Mouse (Mus musculus) E14TG2a.4 (cell line): Measurements from ENCODE around the gene Ncoa5.
A peak's percentile ranks its signal among the peaks of the same experiment; 100 is the strongest.

Experiments used
- H3K27me3 ChIP-seq: 2 replicates; pipeline ENCODE4 v1.6.1; 2014; ENCODE audit warnings: low read length, control low read depth; ENCODE audit not compliant: insufficient read depth
- H3K36me3 ChIP-seq: 2 replicates; pipeline ENCODE4 v1.6.1; 2014; ENCODE audit warnings: low read length, control low read depth; ENCODE audit not compliant: insufficient read depth
- H3K4me1 ChIP-seq: replicated peaks from 2 replicates; pipeline ENCODE4 v1.6.1; 2014; ENCODE audit warnings: low read depth, low read length, control low read depth
- H3K4me3 ChIP-seq: replicated peaks from 2 replicates; pipeline ENCODE4 v1.5.1; 2014; ENCODE audit warnings: mild to moderate bottlenecking, low read length
- H3K9me3 ChIP-seq: 2 replicates; pipeline ENCODE4 v1.6.1; 2014; ENCODE audit warnings: low read length, control low read depth
- CTCF ChIP-seq: conservative IDR thresholded peaks from 2 replicates; pipeline ENCODE4 v1.5.1; 2014; ENCODE audit warnings: low read length
- NANOG ChIP-seq: IDR thresholded peaks from 2 replicates; pipeline ENCODE4 v1.6.1; 2014; ENCODE audit warnings: borderline replicate concordance, low read length, mixed read lengths
- POU5F1 ChIP-seq: IDR thresholded peaks from 2 replicates; pipeline ENCODE4 v1.6.1; 2014; ENCODE audit warnings: low read length, borderline replicate concordance

Ncoa5 gene

DNA sequence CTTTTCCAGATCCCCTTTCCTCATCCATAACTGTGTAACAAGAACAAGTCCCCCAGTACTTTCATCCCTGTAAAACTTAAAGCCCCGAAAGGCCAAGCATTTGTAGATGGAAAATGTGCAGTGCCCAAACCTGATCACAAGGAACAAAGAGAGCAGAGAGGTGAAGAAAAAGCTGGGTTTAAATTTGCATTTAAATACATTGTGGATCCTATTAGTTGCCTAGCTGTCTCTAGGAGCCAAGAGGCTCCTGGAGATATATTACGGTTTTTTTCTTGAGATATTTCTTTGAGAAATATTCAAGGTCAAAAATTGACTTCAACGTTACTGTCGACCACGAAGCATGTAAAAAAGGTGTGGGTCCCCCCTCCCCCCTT lies 378 bp upstream of the Ncoa5 start:
- peaks cover 41% of the 10 kb centered on the region for H3K4me1 ChIP-seq
- no peaks in the 10 kb centered on the region for H3K9me3 ChIP-seq
- no peaks in the 10 kb centered on the region for H3K36me3 ChIP-seq
- H3K4me3 ChIP-seq, result peak overlapping the region; percentile 94
- TF ChIP-seq POU5F1 (no peak), CTCF (no peak), NANOG (no peak)
- H3K27me3 ChIP-seq, result peaks cover 14% of the 10 kb centered on the region; the same call in 1 of the 2 replicates

- H3K4me3 ChIP-seq, result peak overlapping the region; percentile 94
- H3K36me3 ChIP-seq, result no peaks in the 10 kb centered on the region
- no peaks in the 10 kb centered on the region for H3K9me3 ChIP-seq
- no peak for TF ChIP-seq CTCF
- H3K27me3 ChIP-seq, result peaks cover 10% of the 10 kb centered on the region; the same call in 1 of the 2 replicates
- H3K4me1 ChIP-seq, result peaks cover 53% of the 10 kb centered on the region
These were observed 1.4 kb downstream of the Ncoa5 start for GRCm38 (mm10) chr2:165033306-165033705.

DNA sequence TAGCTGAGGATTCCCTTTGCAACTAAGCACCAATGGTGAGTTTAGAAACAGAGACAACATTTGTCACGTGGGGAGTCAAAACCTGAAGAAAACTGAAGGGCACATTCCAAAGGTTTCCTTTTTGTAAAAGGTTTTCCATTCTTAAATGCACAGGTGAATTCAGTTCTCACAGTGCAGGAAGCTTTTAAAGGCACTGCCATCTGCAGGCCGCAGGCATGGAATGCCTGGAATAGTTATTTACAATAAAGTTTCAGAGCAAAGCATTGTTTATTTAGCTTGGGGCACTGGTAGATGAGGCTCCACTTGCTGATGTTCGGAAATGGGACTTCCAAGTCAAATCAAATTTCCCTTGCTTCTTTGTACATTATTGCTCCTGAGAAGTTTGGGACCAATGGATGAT lies 2.1 kb downstream of the Ncoa5 start:
- no peaks in the 10 kb centered on the region for H3K36me3 ChIP-seq
- H3K4me3 ChIP-seq, result no peak overlapping the region
- H3K9me3 ChIP-seq, result no peaks in the 10 kb centered on the region
- TF ChIP-seq CTCF (0 out of 2 replicates have a peak, but pooled peaks have one; percentile 2), POU5F1 (no peak), NANOG (no peak)
- H3K27me3 ChIP-seq, result peaks cover 8% of the 10 kb centered on the region; the same call in 1 of the 2 replicates
- peaks cover 54% of the 10 kb centered on the region for H3K4me1 ChIP-seq

DNA sequence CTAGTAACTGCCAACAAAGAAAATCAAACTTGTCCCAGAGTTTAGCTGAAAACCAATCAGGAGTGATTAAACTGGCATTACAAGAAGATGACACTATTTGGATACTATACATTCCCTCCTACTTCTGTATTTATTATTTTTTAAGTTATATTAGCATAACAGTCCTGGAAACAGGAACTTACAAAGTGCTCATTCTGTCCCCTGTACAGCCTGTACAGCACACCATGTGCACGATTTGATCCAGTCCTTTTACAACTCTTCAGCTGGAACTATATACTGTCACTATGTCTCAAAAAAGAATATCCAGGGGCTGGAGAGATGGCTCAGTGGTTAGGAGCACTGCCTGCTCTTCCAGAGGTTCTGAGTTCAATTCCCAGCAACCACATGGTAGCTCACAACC lies 7.5 kb downstream of the Ncoa5 start:
- no peak overlapping the region for H3K4me3 ChIP-seq
- no peak for TF ChIP-seq NANOG
- no peak for TF ChIP-seq POU5F1
- TF ChIP-seq CTCF, result no peak
- H3K9me3 ChIP-seq, result no peaks in the 10 kb centered on the region
- H3K4me1 ChIP-seq, result peaks cover 40% of the 10 kb centered on the region
- peaks cover 14% of the 10 kb centered on the region for H3K36me3 ChIP-seq
- H3K27me3 ChIP-seq, result no peaks in the 10 kb centered on the region

DNA sequence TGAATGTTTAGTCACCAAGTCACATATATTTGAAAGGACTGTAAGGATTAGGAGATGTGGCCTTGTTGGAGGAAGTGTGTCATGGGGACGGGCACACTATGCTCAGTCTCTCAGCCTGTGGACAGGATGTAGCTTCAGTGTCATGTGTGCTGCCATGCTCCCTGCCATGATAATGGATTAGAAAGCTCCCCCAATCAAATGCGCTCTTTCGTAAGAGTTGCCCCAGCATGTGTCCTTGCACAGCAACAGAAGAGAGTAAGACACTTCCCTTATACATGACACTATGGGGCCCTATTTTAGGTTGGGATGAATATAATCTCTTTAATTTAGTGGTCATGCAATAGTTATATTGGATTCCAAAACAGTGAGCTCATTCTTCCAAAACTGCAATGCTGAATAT lies 14.2 kb downstream of the Ncoa5 start:
- Histone ChIP-seq H3K36me3 (peaks cover 61% of the 10 kb centered on the region), H3K27me3 (no peaks in the 10 kb centered on the region), H3K4me3 (no peak overlapping the region), H3K4me1 (peaks cover 27% of the 10 kb centered on the region), H3K9me3 (no peaks in the 10 kb centered on the region)
- TF ChIP-seq NANOG, result no peak

DNA sequence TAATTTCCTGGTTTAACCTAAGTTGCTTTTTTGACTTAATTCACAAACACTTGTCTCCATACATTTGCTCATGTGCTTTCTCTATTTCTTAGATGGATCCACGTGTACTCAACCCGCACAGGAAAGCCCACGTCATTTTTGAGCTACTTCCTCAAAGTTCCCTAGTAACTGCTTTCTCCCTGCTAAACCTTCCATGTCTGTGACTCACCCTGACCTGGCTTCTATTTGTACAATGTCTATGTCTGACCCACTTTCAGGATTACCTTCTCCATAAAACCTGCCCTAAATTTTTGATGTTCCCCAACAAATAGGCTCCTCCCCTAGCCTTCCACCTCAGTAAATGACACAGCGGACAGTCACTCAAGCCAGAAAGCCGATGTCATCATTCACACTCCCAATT lies 19.7 kb downstream of the Ncoa5 start:
- Histone ChIP-seq H3K27me3 (no peaks in the 10 kb centered on the region), H3K4me1 (peaks cover 26% of the 10 kb centered on the region), H3K4me3 (no peak overlapping the region), H3K36me3 (peaks cover 70% of the 10 kb centered on the region), H3K9me3 (no peaks in the 10 kb centered on the region)
- TF ChIP-seq NANOG (no peak), CTCF (no peak), POU5F1 (no peak)

DNA sequence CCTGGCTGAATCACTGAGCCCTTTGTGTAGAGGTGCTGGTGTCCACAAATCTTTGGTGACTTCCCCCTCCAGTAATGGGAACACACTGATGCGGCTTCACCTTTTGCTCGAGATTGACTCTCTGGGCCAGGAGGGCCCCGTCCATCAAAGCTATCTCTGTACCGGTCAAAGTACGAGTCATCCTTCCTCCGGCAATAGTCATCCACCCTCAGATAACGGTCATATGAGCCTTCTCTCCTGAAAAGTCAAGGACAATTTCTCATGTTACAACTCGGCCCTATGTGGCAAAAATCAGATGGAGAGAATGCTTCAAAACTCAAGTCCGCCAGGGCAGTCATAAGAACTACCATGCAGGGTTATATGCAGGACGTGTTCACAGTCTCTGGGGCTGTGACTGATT lies 24.3 kb downstream of the Ncoa5 start:
- H3K9me3 ChIP-seq, result no peaks in the 10 kb centered on the region
- no peak for TF ChIP-seq NANOG
- no peak for TF ChIP-seq CTCF
- no peak for TF ChIP-seq POU5F1
- H3K4me1 ChIP-seq, result peaks cover 6% of the 10 kb centered on the region
- no peak overlapping the region for H3K4me3 ChIP-seq
- no peaks in the 10 kb centered on the region for H3K27me3 ChIP-seq
- H3K36me3 ChIP-seq, result peaks cover 86% of the 10 kb centered on the region

GRCm38 (mm10) chr2:165009581-165009980 lies 25.1 kb downstream of the Ncoa5 start:
- Histone ChIP-seq H3K9me3 (no peaks in the 10 kb centered on the region), H3K27me3 (no peaks in the 10 kb centered on the region), H3K4me3 (no peak overlapping the region), H3K36me3 (peaks cover 93% of the 10 kb centered on the region), H3K4me1 (peaks cover 6% of the 10 kb centered on the region)
- TF ChIP-seq CTCF (no peak), POU5F1 (no peak), NANOG (no peak)

DNA sequence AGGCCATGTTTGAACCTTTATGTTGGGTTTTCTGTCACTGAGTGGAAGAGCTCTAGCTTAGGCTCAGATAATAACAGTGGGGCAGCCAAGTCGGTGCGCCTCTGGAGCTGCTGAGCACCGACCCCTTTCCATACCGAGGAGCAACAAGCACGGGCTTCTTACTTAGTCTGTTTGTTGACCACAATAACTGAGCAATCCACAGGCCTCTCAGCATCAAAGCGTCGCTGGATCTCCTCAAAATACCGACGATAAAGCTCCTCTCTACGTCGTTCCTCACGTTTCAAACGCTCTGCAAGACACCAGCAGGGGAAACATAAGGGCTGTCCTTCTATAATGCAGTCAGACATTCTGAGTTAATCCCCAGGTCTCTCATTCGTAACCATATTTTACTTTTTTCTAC lies 25.5 kb downstream of the Ncoa5 start:
- no peaks in the 10 kb centered on the region for H3K27me3 ChIP-seq
- peaks cover 6% of the 10 kb centered on the region for H3K4me1 ChIP-seq
- no peak overlapping the region for H3K4me3 ChIP-seq
- H3K9me3 ChIP-seq, result no peaks in the 10 kb centered on the region
- TF ChIP-seq NANOG (no peak), CTCF (no peak), POU5F1 (no peak)
- H3K36me3 ChIP-seq, result peaks cover 93% of the 10 kb centered on the region

GRCm38 (mm10) chr2:165007986-165008385 lies 26.7 kb downstream of the Ncoa5 start:
- Histone ChIP-seq H3K9me3 (no peaks in the 10 kb centered on the region), H3K36me3 (peaks cover 100% of the 10 kb centered on the region), H3K27me3 (no peaks in the 10 kb centered on the region), H3K4me1 (peaks cover 13% of the 10 kb centered on the region), H3K4me3 (no peak overlapping the region)
- TF ChIP-seq CTCF (no peak), POU5F1 (no peak), NANOG (no peak)
